Mouse (Mus musculus) lung, postnatal 36 days (tissue): ENCODE results near the gene Csmd2.
A peak's percentile ranks its signal among the peaks of the same experiment; 100 is the strongest.

Experiments
- DNase-seq: peaks from one replicate; pipeline ENCODE4 v3.0.0; 2022; ENCODE audit warnings: mixed read lengths

Gene Csmd2

DNA sequence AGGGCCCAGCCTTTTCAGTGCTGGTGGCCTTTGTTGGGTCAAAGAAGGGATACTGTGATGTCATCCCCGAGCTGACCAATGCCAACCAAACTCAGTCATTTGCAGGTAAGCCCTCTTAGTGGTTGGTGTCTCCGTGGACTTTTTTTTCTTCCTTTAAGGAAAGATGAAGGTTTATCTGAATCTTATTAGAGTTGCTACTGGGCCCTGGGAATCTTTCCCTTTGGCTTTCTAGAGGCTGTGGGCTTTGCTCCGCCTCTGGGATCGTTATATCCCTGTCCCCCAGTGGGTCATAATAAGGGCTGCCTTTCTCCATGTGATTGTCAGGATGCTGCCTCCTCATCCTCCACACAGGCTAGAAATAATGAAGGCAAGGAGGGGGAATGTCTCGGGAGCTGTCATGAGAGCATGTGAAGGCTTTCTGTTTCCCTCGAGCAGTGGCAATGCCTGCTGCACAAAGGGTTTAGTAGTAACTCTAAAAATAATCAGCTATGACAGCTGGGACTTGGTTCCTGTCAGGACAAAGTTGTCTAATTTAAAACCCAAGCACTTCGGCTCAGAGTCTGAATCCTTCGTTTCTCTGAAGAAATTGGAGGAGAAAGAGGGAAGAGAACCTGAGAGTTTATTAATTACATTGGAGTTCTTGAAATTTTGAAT, 273.4 kb downstream of the Csmd2 start, which contains the start of gene Hmgb4:
Hmgb4 (minus strand) TSS at position 51 of the 654 bp plus-strand sequence.
- no peak for DNase-seq

DNA sequence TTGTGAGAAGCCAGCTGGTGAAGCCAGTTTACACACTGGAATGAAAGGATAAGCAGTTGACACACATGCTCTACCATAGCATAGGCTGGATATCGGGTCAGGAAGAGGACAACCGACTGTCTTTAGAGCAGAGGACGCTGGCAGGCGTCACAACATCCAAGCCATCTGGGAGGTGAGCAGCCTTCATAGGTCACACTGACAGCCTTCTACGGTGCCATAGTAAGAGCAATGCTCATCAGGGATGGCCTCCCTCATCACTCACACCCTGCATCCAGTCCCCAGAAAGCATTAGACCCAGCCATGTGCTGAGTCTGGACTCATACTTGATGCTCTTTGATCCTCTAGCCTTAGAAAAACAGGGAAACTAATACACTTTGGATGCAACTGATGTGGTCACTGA, 276.8 kb downstream of the Csmd2 start:
- no peak for DNase-seq

DNA sequence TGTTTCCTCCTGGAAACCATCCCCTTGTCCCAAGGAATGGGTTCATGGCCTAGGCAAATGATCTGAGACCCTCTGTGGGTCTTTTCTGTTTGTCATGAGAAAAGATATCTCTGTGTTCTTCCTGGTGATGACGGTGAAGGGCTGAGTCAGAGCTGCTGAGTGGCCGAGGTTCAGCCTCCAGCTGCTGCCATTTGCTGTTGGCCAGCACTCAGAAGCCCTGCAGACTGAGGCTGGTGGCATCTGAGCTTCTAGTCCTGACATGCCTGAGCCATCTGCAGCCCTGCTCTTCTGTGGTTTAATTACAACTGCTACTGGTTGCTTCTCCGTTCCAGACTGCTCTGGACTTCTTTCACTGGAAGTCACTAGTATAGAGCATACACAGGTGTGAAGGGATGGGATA, 277.7 kb downstream of the Csmd2 start:
- DNase-seq: peak; percentile 5

DNA sequence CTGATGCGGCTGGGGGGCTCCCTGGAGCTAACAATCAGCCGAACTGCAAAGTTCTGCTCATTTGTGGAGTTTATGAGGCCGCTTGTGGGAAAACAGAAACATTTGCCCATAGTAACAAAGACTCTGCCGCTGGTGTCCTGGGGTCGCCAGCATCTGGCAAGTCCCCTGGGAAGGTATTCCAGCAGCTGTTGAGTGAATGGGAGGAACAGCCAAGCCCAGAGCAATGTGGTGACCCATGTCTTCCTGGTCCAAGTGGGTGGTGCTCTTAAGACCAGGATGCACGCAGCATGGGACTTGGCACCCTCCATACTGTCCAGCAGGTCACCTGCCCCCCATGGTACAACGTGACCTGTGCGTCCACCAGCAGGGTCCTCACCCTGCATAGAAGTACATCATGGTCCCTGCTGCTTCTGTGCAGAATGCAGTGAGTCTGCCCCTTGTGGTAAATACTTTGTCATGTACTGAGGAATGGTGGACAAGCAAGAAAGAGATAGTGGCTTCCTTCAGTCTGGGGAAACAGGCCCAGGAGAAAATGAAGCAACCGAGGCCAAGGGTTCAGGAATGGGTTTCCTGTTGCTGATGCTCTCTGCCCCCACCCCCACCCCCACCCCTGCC, 281.7 kb downstream of the Csmd2 start:
- no peak for DNase-seq

DNA sequence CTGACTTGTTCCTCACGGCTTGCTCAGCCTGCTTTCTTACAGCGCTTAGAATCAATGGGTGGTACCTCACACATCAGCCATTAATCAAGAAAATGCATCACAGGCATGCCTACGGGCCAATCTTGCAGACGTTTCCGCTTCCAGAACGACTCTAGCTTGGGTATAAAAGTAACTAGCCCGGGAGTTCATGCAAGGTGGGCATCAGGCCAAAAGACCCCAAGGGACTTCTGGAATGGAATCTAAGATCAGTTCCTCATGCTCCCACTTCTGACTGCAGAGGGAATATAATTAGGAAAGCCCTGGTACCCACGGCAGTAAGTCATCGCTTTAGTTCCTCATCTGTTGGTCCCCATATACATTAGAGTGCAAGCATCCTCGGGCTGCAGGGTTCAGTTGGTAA, 282.5 kb downstream of the Csmd2 start:
- DNase-seq: no peak

DNA sequence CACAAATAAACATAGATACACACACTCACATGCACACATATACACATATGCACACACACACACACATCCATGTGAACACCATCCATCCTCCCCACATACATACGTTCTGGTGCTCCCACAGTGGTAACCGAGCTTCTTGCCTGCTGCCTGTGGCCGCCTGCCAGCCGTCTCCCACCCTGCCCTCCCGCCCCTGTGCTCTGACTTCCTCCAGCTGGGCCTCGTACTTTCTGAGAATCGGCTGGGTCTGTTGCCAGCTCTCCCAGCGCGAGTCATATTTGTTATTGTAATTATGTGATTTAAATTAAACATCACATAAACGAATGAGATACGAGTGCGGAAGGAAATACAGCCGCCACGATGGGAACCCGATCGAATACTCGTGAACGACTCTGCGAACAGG, 283.3 kb downstream of the Csmd2 start:
- DNase-seq: peak; percentile 22

DNA sequence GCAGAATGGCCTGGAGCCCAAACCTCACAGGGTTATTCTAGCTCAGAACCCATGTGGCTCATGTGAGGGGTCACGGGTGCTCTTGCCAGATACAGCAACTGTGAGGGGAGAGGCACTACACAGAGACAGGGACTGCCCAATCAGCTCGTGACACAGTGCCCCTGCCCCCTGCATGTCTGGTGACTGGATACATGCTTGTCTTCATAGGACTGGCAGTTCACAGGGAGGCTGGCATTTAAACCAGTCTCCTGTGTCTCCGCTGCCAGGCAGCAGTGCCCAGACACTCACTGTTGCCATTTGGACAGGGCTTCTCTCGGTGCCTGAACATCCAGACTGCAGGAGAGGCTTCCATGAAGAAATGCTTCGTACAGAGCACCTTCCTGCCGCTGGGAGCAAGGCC, 284.8 kb downstream of the Csmd2 start:
- DNase-seq: no peak

DNA sequence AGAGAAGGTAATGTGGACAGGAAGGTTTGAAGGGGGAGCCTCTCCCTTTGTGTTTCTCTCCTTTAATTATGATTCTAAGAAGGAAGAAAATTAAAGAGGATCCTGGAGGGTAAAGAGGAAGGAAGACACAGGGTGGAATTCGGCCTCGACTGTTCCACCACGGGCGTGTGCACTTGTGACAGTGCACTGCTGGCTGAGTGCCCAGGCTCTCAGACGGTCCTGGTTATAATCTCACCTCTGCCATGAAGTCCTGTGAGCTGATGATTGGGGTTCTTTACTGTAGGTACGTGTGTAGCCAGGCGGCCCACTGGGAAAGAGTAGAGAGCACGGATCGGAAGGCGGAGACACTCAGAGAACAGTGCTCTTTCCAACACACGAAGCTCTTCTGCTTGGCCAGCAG, 285.5 kb downstream of the Csmd2 start:
- DNase-seq: no peak

DNA sequence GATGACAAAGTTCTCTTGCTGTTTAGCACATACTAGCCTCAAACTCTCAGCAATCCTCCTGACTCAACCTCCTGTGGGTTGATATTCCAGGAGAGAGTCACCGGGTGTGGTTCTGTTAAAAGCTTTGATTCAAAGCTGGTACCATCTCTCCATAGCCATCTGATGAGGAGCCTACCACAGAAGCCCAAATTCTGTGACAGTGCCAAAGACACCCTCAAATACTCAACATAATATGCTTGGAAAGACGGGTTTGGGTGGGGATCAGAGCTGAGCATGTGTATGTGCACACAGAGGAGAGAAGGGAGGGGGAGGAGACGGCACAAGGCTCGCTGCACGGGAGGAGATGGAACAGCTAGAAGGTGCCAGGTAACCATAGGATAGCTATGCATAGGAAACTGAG, 287.5 kb downstream of the Csmd2 start:
- DNase-seq: no peak

DNA sequence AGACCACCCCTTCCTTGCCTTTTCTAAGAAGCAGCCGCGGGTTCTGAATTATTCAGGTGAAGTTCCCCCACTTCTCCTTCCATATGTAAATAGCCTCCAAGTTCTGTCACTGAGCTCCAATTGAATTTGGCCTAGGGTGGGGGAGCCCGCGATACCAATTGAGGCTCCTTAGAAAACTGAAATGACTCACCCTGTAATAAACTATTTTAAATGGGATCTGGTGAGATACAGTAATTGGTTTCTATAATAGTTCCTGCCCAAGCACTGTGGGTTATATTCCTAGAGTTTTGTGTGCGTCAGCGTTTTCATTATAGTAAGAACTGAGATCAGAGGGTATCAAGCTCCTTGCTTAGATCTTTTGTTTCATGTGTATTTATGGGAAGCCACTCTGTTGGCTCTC, 287.9 kb downstream of the Csmd2 start:
- no peak for DNase-seq

DNA sequence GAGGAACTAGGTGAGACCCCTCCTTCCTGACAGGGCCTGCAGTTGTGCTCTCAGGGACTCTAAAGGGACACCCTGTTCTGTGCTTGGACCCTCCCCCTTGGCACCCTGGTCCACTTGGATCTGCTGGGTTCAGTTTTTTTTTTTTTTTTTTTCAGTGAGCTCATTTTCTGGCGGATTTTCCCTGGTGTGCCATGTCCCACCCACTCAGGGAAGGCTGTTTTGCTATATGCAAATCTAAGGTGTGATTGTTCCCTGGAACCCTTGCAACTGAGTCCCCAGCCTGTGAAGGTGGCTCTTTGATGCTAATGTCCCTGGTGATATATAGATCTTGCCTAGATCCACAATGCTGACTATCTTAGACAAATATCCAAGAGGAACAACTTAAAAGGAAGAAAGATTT, 297.4 kb downstream of the Csmd2 start:
- DNase-seq: no peak

DNA sequence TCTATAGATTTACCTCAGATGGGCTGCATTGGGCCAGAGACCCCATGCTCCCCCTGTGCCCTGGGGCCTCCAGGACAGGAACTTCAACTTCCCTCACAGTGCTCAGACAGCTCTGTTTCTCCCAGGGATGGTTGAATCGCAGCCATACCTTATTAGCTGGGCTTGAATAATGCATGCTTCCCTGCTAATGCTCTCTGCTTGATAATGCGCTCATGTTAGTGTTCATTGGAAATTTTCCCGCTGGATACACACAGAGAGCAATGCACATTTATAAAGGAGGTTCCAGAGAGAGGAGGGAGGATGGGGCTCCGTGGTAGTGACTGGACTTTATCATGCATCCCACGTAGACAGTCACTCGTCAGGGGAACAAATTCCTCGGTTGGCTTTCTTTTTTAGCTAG, 300.4 kb downstream of the Csmd2 start:
- no peak for DNase-seq

DNA sequence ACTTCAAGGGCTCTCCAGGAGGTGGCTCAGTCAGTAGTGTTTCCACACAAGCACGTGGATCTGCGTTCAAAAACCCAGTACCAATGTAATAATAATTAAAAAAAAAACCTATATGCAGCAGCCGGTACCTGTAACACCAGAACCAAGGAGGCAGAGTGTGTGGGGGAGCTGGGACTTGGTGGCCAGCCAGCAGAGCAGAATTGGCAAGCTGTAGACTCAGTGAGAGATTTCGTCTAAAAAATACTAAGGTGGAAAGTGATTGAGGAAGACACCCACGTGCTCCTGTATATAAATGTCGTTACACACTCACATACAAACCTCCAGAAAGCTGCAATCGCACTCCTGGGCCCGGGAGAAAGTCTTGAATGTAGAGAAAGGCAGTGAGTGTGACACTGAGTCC, 316.4 kb downstream of the Csmd2 start:
- no peak for DNase-seq

DNA sequence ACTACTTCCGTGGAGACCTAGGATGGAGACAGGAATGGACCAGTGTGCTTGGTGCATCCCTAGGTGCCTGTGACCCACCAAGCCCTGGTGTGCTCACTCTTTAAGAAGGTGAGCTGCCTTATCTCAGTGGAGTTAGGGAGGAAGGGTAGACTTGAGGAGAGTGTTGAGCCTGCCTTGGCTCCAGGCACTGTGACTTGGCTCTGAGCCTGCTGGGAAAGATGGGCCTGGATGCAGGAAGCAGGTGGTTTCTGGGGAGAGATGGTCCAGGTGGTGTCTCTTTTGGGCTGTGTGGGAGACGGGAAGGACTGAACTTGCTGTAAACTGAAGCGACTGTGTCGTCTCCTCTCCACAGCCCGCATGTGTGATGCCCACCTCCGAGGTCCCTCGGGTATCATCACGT, 318.4 kb downstream of the Csmd2 start:
- DNase-seq: no peak

DNA sequence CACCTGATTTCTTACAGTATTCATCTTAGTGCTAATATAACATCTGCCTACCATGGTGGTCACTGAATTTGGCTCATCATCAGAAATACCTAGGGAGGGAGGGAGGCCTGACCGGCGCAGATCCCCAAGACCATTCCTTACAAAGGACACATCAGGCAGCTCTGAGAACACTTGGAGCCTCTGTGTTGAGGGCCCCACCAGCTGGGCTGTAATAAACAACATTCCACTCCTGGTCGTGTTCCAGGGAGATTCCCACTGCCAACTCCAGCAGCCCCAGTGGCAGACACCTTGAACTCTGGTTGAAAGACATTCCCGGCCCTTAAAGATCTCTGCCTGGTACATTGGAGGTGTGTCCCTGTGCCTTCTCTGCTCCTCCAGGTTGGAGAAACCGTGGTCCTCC, 327.7 kb downstream of the Csmd2 start:
- peak; percentile 8 for DNase-seq

DNA sequence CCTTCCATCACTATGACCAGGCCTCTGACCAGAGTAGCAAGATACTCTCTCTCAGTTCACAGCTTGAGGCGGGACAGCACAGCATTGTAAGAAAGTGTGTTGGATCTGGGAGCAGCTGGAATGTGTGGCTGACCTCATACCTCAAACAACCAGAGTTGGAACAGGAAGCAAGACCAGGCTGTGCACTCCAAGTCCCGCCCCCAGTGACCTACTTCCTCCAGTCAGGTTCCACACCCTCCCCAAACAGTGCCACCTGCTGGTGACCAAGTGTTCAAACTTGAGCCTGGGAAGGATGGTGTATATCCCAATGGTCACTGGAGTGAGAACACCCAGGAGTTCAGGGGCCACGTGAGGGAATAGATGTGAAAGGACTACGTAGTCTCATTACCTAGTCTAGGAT, 330.3 kb downstream of the Csmd2 start:
- peak; percentile 21 for DNase-seq

DNA sequence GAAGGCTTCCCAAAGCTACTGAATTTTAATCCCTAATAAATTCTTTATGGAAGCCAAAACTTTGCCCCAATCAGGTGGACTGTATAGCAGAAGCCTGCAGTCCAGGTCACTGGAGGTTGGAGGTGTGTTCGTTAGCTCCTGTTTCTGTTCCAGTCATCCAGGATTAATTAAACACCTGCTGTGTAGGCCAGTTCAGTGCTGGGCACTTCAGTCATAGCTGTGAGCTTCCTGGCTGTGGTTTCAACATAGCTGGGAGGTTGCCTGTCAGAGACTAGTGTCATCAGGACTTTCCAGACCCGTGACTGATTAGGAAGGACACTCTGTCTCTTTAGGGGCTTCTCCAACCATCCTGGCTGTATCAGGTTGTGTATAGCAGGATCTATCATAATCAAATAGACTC, 337.9 kb downstream of the Csmd2 start:
- no peak for DNase-seq

DNA sequence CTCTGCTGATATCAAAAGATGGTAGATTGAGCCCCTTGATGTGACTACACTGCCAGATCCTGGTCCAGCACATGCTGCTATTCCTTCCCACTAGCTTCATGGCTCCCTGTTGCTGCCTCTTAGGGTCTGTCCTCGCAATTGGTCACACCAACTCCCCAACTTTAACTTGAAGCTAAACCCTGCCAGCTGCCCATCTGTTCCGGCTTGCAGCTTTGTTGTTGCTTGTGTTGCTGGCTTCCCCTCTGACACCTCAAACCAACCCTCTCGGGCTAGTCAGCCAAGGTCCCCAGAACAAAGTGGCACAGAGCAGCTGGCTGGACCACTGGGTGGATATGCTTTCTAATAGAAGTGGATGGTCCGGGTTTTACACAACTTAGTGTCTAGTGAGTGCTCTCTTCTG, 339.1 kb downstream of the Csmd2 start:
- no peak for DNase-seq

DNA sequence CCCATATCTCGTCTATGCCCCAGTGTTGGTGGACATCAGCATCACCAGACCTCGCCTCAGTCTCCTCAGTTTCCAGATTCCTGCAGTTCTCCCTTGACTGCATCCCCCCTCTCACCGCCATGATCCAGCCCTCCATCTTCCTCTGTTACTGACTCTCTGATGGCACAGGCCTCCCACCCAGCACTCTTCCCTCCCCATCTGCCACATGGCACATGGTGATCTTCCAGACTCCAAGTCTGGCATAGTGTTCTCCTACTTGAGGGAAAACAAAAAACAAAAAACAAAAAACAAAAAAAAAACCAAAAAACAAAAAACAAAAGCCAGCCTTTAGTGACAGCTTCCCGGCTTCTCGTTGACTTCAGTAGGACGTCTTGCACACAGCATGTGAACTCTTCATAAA, 339.8 kb downstream of the Csmd2 start:
- no peak for DNase-seq

DNA sequence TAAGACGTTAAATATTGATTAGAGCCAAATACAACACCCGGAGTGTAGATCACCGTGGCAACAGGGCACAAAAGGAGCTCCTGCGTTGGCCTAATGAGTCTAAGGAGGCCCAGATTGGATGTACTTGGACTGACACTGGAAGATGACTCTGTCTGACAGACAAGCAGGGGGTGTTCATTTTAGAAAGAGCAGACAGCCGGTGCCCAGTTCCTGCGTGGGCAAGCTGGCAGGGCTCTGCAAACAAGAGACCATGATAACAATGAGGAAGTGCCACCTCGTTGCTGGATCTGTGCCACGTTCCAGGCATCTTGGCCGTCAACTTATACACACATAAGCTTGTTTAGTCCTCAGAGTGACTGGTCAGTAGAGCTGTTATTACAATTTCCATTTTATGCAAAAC, 342.9 kb downstream of the Csmd2 start:
- DNase-seq: peak; percentile 18

DNA sequence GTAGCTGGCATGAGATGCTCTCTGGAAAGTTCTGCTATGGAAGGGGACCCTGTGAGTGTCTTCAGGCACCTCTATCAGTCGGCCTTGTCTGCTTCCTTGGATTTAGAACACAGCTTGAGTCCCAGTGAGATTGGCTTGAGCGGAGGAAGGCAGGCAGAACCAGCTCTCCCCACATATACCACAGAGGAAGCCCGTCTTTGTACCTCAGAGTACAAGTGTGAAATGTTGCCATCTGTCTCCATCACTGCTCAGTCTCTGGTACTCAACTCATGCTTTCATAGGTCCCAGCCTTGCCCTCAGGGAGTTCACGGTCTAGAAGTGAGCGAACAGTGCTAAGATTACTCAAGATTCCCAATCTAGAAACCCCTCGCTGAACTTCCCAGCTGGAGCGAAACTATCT, 352.8 kb downstream of the Csmd2 start:
- DNase-seq: no peak

DNA sequence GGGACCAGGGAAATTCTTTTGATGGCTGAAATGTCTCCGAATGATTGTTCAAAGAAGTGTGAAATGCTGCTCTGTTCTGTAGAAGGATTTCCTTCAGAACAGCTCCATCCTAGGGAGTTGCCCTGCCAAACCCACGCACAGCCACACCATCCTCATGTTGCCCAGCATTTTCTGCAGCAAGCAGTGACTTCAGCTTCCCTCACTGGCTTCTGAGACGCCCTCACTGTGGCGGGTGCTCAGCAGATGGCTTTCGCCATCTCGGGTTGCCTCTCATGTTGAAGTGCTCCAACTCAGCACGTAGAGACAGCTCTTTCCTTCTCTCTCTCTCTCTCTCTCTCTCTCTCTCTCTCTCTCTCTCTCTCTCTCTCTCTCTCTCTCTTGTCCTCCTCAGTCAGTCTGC, 353.7 kb downstream of the Csmd2 start:
- no peak for DNase-seq

DNA sequence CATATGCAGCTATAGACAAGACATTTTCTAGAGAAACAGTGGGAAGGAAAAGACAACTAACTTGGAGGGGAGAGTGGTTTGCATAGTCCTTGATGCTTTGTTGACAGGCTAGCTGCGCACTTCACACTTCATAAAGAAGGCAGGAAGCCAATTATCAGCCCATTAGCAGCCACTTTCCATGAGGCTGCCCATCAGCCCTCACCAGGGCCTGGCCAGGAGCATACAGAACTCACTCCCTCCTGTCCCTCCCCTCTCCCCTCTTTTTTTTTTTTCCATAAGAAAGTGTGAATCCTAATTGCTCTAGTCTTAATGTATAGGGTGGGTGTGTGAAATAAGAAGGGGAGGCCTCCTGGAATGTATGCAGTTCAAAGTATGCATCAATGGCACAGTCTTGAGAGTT, 354.6 kb downstream of the Csmd2 start:
- no peak for DNase-seq

DNA sequence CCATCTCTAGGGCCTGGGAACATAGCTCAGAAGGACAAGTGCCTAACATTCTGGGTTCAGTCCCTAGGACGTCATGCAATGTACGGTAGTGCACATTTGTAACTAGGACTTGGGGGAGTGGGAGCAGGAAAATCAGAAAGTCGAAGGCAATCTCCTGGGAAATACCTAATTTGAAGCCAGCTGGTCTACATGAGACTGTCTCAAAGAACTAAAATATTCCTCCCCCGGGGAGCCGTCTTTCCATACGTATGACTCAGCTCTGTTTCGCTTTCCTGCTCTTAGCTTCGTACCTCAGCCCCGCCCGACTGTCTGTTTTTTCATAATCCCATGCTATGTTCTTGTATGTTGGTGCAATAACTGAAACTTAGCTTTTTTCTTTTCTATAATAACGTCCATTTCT, 371.1 kb downstream of the Csmd2 start:
- DNase-seq: no peak

DNA sequence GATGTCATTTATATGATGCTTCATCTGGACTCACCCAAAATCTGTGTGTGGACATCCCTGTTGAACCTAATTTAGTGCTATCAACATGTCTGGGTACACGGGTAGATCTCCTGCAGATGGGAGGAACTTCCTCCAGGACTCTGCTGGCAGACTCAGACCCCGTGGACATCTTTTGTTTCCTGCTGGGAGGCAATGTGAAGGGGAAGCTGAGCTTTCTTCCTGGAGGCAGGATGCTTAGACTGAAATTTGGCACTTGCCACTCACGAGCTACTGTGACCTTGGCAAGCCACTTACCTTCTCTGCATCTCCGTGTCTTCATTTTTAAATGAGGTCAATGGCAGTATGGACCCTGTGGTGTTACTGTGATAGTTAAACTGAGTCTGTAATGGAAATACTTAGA, 378.2 kb downstream of the Csmd2 start:
- DNase-seq: no peak
